Comparison of ENCODE assay signal across 20 mouse cellular contexts in genomic region chr9:41099897-41100296, GRCm38 (mm10).
DNase-seq lines count a peak whose midpoint lies in the region; ATAC-seq and TF ChIP-seq lines count a peak whose summit lies in the region.
"Had no signal": no experiment of that assay in that cellular context is flagged by ENCODE, and none has a peak within 500 bp of the region (broad histone marks: within the 10 kb centered on the region; RNA-seq: fewer than 3 reads in every experiment).

No protein-coding gene starts in this region.

- no peaks in the 10 kb centered on the region for H3K36me3 ChIP-seq in spleen, adult 2 months (ENCODE audit: control insufficient read depth, insufficient read depth, low read length)
- H3K36me3 ChIP-seq: forebrain, embryonic 10.5 days; liver, embryonic 13.5 days had no signal

- intact Hi-C loops in left cerebral cortex, postnatal 4 days (cut with DNase I), result no loop called here

- no peak overlapping the region for H3K4me3 ChIP-seq in spleen, adult 2 months (ENCODE audit: extremely low read depth, insufficient read depth, insufficient read length)
- H3K4me3 ChIP-seq in olfactory bulb, adult 2 months (ENCODE audit: insufficient read depth, low read depth, low read length), result no peak overlapping the region
- H3K4me3 ChIP-seq: forebrain, embryonic 10.5 days; heart, adult 2 months; layer of hippocampus, adult 2 months; liver, embryonic 13.5 days had no signal

- no peaks in the 10 kb centered on the region for H3K27me3 ChIP-seq in spleen, adult 2 months (ENCODE audit: control insufficient read depth, insufficient read depth, low read length)
- H3K27me3 ChIP-seq: liver, embryonic 13.5 days had no signal

- DNase-seq in frontal cortex, postnatal 36 days (ENCODE audit: low spot score in 2 of 2), result no peak
- DNase-seq in spleen, adult 2 months (ENCODE audit: low read depth in 1 of 2, low spot score in 2 of 2), result no peak
- DNase-seq in spleen, postnatal 4 days (ENCODE audit: low spot score in 2 of 2), result no peak
- DNase-seq in induced T-regulatory cell, adult 2 months (ENCODE audit: low read depth), result peak; percentile 29
- DNase-seq in left cerebral cortex, postnatal 4 days, result no peak
- no peak for DNase-seq in layer of hippocampus, postnatal 14 days (ENCODE audit: low spot score in 2 of 2)
- DNase-seq: adrenal gland, postnatal 25 days; cerebellum, adult 8-10 months; gastrocnemius, postnatal 14 days; heart, adult 2 months; kidney, adult 18-20 months; liver, embryonic 13.5 days; lung, embryonic 14.5 days; lung, postnatal 36 days had no signal

- no peak for TF ChIP-seq CTCF in spleen, adult 2 months (IDR thresholded peaks at IDR 0.05; ENCODE audit: extremely low read depth, insufficient read depth, insufficient read length, insufficient replicate concordance)
- no peak for TF ChIP-seq CTCF in olfactory bulb, adult 2 months (IDR thresholded peaks at IDR 0.05; ENCODE audit: insufficient read depth, low read depth, low read length)

- ATAC-seq in frontal cortex, adult (ENCODE audit: low TSS enrichment), result peak; percentile 27; the same call in 1 of the 2 replicates
- ATAC-seq: activated CD4-positive, CD25-positive, alpha-beta regulatory T cell, adult 4 months; CD4-positive, CD25-positive, alpha-beta regulatory T cell, adult 4 months had no signal

- 84% methylated on average over 8 of the region's 8 CpGs for WGBS in spleen, adult 2 months
- 36% methylated on average over 8 of the region's 8 CpGs for WGBS in olfactory bulb, adult 2 months

- no peak for TF ChIP-seq POLR2A in spleen, adult 2 months (IDR thresholded peaks at IDR 0.05; ENCODE audit: low read depth, low read length)
- no peak for TF ChIP-seq POLR2A in olfactory bulb, adult 2 months (IDR thresholded peaks at IDR 0.05; ENCODE audit: insufficient read depth, low read depth, low read length)

- peaks cover 24% of the 10 kb centered on the region for H3K4me1 ChIP-seq in spleen, adult 2 months (ENCODE audit: control insufficient read depth, insufficient read depth, insufficient read length)
- H3K4me1 ChIP-seq in olfactory bulb, adult 2 months (ENCODE audit: control insufficient read depth, insufficient read depth, low read length), result peaks cover 36% of the 10 kb centered on the region

- 0 out of 2 replicates have a peak overlapping the region, but pooled peaks have one; percentile 5 for H3K27ac ChIP-seq in spleen, adult 2 months (ENCODE audit: insufficient read depth, low read length)
- H3K27ac ChIP-seq in olfactory bulb, adult 2 months (ENCODE audit: insufficient read depth, low read depth, low read length), result peak overlapping the region; percentile 94
- H3K27ac ChIP-seq: heart, adult 2 months; layer of hippocampus, adult 2 months; liver, embryonic 13.5 days had no signal
